Mouse (Mus musculus) frontal cortex, adult (tissue): ENCODE measurements at regions not wholly inside any gene's neighbourhood (a gene's known extent, or its start where the extent isn't known, plus 50 kb on each side); places are given as distances from the start of the nearest gene placed in this dataset.

Experiments used
- ATAC-seq: cut with Nextera tagmentation; 2 replicates; pipeline ENCODE4 v1.9.2; 2017; ENCODE audit warnings: mild to moderate bottlenecking, moderate library complexity, mixed read lengths; ENCODE audit not compliant: low TSS enrichment

GRCm38 (mm10) chr5:85467811-85468210 lies 597.6 kb downstream of the Cenpc1 start:
- ATAC-seq = no peak

GRCm38 (mm10) chr5:85467151-85467550 lies 598.2 kb downstream of the Cenpc1 start:
- no peak for ATAC-seq
